Mouse (Mus musculus): ENCODE results near the gene Tcf7l1. TPM values are rescaled to one million over a fixed set of nuclear protein-coding genes. Genes with fewer than 3 reads are reported as not detected.
A peak's percentile ranks its signal among the peaks of the same experiment; 100 is the strongest.

Tcf7l1 gene
- polyA plus RNA-seq, 1 experiment from 2014 or later: 13.6 TPM

GRCm38 (mm10) chr6:72691549-72691948, 97.5 kb downstream of the Tcf7l1 start:
- no peak overlapping the region for H3K4me2 ChIP-seq (ENCODE audit: low read depth, low read length)
- 80% methylated on average over 9 of the region's 9 CpGs for WGBS
- ATAC-seq (replicated peaks; ENCODE audit: extremely low read depth, insufficient read depth, low FRiP score): no peak
- no peak overlapping the region for H3K4me3 ChIP-seq (ENCODE audit: low read length)
- H3K9ac ChIP-seq (ENCODE audit: low read length): no peak overlapping the region
- no peaks in the 10 kb centered on the region for H3K27me3 ChIP-seq (ENCODE audit: control insufficient read depth, insufficient read depth, low read length)
- H3K36me3 ChIP-seq (ENCODE audit: control insufficient read depth, insufficient read depth): no peaks in the 10 kb centered on the region
- no peaks in the 10 kb centered on the region for H3K9me3 ChIP-seq (replicated peaks; ENCODE audit: control insufficient read depth, low read length)
- H3K4me1 ChIP-seq (ENCODE audit: control insufficient read depth, insufficient read depth, low read length): peaks cover 37% of the 10 kb centered on the region
- no peak overlapping the region for H3K27ac ChIP-seq (ENCODE audit: low read length)

GRCm38 (mm10) chr6:72690595-72690994, 98.5 kb downstream of the Tcf7l1 start:
- H3K4me3 ChIP-seq (ENCODE audit: low read length): no peak overlapping the region

GRCm38 (mm10) chr6:72690001-72690400, 99.1 kb downstream of the Tcf7l1 start:
- Histone ChIP-seq H3K9me3 (replicated peaks; ENCODE audit: control insufficient read depth, low read length) (no peaks in the 10 kb centered on the region), H3K9ac (ENCODE audit: low read length) (no peak overlapping the region), H3K4me2 (ENCODE audit: low read depth, low read length) (no peak overlapping the region), H3K36me3 (ENCODE audit: control insufficient read depth, insufficient read depth) (no peaks in the 10 kb centered on the region), H3K4me3 (ENCODE audit: low read length) (no peak overlapping the region), H3K27me3 (ENCODE audit: control insufficient read depth, insufficient read depth, low read length) (no peaks in the 10 kb centered on the region), H3K4me1 (ENCODE audit: control insufficient read depth, insufficient read depth, low read length) (peaks cover 42% of the 10 kb centered on the region), H3K27ac (ENCODE audit: low read length) (peak overlapping the region; percentile 59; the same call in 1 of the 2 replicates)
- WGBS: 68% methylated on average over 8 of the region's 8 CpGs
- ATAC-seq (replicated peaks; ENCODE audit: extremely low read depth, insufficient read depth, low FRiP score): no peak

More at GRCm38 (mm10) chr6:72690595-72690994, 98.5 kb downstream of the Tcf7l1 start:
- H3K9ac ChIP-seq (ENCODE audit: low read length): no peak overlapping the region
- no peaks in the 10 kb centered on the region for H3K9me3 ChIP-seq (replicated peaks; ENCODE audit: control insufficient read depth, low read length)
- no peaks in the 10 kb centered on the region for H3K36me3 ChIP-seq (ENCODE audit: control insufficient read depth, insufficient read depth)
- H3K4me2 ChIP-seq (ENCODE audit: low read depth, low read length): no peak overlapping the region
- 56% methylated on average over 10 of the region's 10 CpGs for WGBS
- no peak for ATAC-seq (replicated peaks; ENCODE audit: extremely low read depth, insufficient read depth, low FRiP score)
- no peaks in the 10 kb centered on the region for H3K27me3 ChIP-seq (ENCODE audit: control insufficient read depth, insufficient read depth, low read length)
- no peak overlapping the region; the same call in 1 of the 2 replicates for H3K27ac ChIP-seq (ENCODE audit: low read length)
- peaks cover 40% of the 10 kb centered on the region for H3K4me1 ChIP-seq (ENCODE audit: control insufficient read depth, insufficient read depth, low read length)

DNA sequence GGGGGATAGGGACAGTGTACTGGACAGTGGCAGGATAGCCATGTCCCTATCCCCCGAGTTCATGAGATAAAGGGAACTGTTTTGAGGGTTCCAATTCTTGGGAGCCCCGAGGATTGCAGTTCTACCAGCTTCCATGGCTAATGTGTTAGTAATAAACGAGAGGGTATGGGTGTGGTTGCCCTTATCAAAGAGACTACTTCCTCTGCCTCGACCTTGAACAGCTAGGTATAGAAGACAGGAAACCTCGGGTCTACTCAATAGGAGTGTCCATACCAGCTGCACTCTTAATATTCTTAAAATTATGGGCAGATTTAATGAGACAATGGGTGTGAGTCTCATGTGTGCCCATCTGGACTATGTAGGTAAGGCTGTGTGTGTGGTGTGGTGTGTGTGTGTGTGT, 100.0 kb downstream of the Tcf7l1 start:
- Histone ChIP-seq H3K27me3 (ENCODE audit: control insufficient read depth, insufficient read depth, low read length) (no peaks in the 10 kb centered on the region), H3K4me2 (ENCODE audit: low read depth, low read length) (no peak overlapping the region), H3K36me3 (ENCODE audit: control insufficient read depth, insufficient read depth) (no peaks in the 10 kb centered on the region), H3K27ac (ENCODE audit: low read length) (no peak overlapping the region), H3K4me1 (ENCODE audit: control insufficient read depth, insufficient read depth, low read length) (peaks cover 39% of the 10 kb centered on the region), H3K9me3 (replicated peaks; ENCODE audit: control insufficient read depth, low read length) (no peaks in the 10 kb centered on the region), H3K4me3 (ENCODE audit: low read length) (no peak overlapping the region), H3K9ac (ENCODE audit: low read length) (no peak overlapping the region)
- no peak for ATAC-seq (replicated peaks; ENCODE audit: extremely low read depth, insufficient read depth, low FRiP score)
- WGBS: 56% methylated on average over 5 of the region's 5 CpGs

GRCm38 (mm10) chr6:72685165-72685564, 103.9 kb downstream of the Tcf7l1 start:
- Histone ChIP-seq H3K9me3 (replicated peaks; ENCODE audit: control insufficient read depth, low read length) (no peaks in the 10 kb centered on the region), H3K36me3 (ENCODE audit: control insufficient read depth, insufficient read depth) (no peaks in the 10 kb centered on the region), H3K27me3 (ENCODE audit: control insufficient read depth, insufficient read depth, low read length) (no peaks in the 10 kb centered on the region), H3K4me3 (ENCODE audit: low read length) (no peak overlapping the region), H3K9ac (ENCODE audit: low read length) (peak overlapping the region; percentile 12; the same call in 1 of the 2 replicates), H3K27ac (ENCODE audit: low read length) (peak overlapping the region; percentile 72), H3K4me2 (ENCODE audit: low read depth, low read length) (peak overlapping the region; percentile 31; the same call in 1 of the 2 replicates), H3K4me1 (ENCODE audit: control insufficient read depth, insufficient read depth, low read length) (peaks cover 37% of the 10 kb centered on the region)
- peak; percentile 67 for ATAC-seq (replicated peaks; ENCODE audit: extremely low read depth, insufficient read depth, low FRiP score)
- 28% methylated on average over 9 of the region's 9 CpGs for WGBS

GRCm38 (mm10) chr6:72684260-72684805, 104.7 kb downstream of the Tcf7l1 start:
- H3K27ac ChIP-seq (ENCODE audit: low read length): peak overlapping the region; percentile 72
- H3K27me3 ChIP-seq (ENCODE audit: control insufficient read depth, insufficient read depth, low read length): no peaks in the 10 kb centered on the region
- no peaks in the 10 kb centered on the region for H3K9me3 ChIP-seq (replicated peaks; ENCODE audit: control insufficient read depth, low read length)
- no peaks in the 10 kb centered on the region for H3K36me3 ChIP-seq (ENCODE audit: control insufficient read depth, insufficient read depth)
- 51% methylated on average over 4 of the region's 4 CpGs for WGBS
- H3K4me2 ChIP-seq (ENCODE audit: low read depth, low read length): no peak overlapping the region
- H3K4me1 ChIP-seq (ENCODE audit: control insufficient read depth, insufficient read depth, low read length): peaks cover 34% of the 10 kb centered on the region
- H3K9ac ChIP-seq (ENCODE audit: low read length): no peak overlapping the region; the same call in 1 of the 2 replicates
- no peak overlapping the region for H3K4me3 ChIP-seq (ENCODE audit: low read length)
- no peak for ATAC-seq (replicated peaks; ENCODE audit: extremely low read depth, insufficient read depth, low FRiP score)

DNA sequence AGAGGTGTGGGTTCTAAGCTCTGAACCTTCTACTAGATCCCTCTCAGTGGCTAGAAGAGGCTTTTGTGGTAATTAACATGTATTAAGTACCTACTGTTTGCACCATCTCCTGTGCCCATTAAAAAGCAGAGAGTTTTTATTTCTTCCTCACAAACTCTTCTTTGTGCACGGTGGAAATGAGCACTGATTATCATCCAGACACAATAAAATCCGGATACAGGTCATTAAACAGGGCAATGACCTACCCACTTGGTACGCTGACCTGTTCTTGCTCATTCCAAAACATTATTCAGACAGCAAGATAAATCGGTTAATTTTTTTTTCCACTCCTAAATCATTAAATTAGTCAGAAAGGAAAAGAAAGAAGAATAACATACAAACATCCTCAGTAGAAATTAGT, 106.8 kb downstream of the Tcf7l1 start:
- Histone ChIP-seq H3K27ac (ENCODE audit: low read length) (no peak overlapping the region), H3K4me3 (ENCODE audit: low read length) (no peak overlapping the region), H3K9me3 (replicated peaks; ENCODE audit: control insufficient read depth, low read length) (no peaks in the 10 kb centered on the region), H3K4me1 (ENCODE audit: control insufficient read depth, insufficient read depth, low read length) (peaks cover 46% of the 10 kb centered on the region), H3K36me3 (ENCODE audit: control insufficient read depth, insufficient read depth) (no peaks in the 10 kb centered on the region), H3K27me3 (ENCODE audit: control insufficient read depth, insufficient read depth, low read length) (no peaks in the 10 kb centered on the region), H3K9ac (ENCODE audit: low read length) (no peak overlapping the region), H3K4me2 (ENCODE audit: low read depth, low read length) (no peak overlapping the region)
- ATAC-seq (replicated peaks; ENCODE audit: extremely low read depth, insufficient read depth, low FRiP score): no peak
- 73% methylated on average over 4 of the region's 4 CpGs for WGBS

GRCm38 (mm10) chr6:72680936-72681335, 108.1 kb downstream of the Tcf7l1 start:
- Histone ChIP-seq H3K4me1 (ENCODE audit: control insufficient read depth, insufficient read depth, low read length) (peaks cover 48% of the 10 kb centered on the region), H3K4me3 (ENCODE audit: low read length) (no peak overlapping the region), H3K27ac (ENCODE audit: low read length) (peak overlapping the region; percentile 48; the same call in 1 of the 2 replicates), H3K27me3 (ENCODE audit: control insufficient read depth, insufficient read depth, low read length) (no peaks in the 10 kb centered on the region), H3K9me3 (replicated peaks; ENCODE audit: control insufficient read depth, low read length) (no peaks in the 10 kb centered on the region), H3K36me3 (ENCODE audit: control insufficient read depth, insufficient read depth) (no peaks in the 10 kb centered on the region), H3K9ac (ENCODE audit: low read length) (no peak overlapping the region), H3K4me2 (ENCODE audit: low read depth, low read length) (no peak overlapping the region)
- no peak for ATAC-seq (replicated peaks; ENCODE audit: extremely low read depth, insufficient read depth, low FRiP score)
- WGBS: 62% methylated on average over 9 of the region's 9 CpGs

- Histone ChIP-seq H3K27ac (ENCODE audit: low read length) (no peak overlapping the region), H3K36me3 (ENCODE audit: control insufficient read depth, insufficient read depth) (no peaks in the 10 kb centered on the region), H3K4me2 (ENCODE audit: low read depth, low read length) (no peak overlapping the region), H3K27me3 (ENCODE audit: control insufficient read depth, insufficient read depth, low read length) (no peaks in the 10 kb centered on the region), H3K4me3 (ENCODE audit: low read length) (no peak overlapping the region), H3K9me3 (replicated peaks; ENCODE audit: control insufficient read depth, low read length) (no peaks in the 10 kb centered on the region), H3K9ac (ENCODE audit: low read length) (no peak overlapping the region), H3K4me1 (ENCODE audit: control insufficient read depth, insufficient read depth, low read length) (peaks cover 31% of the 10 kb centered on the region)
- ATAC-seq (replicated peaks; ENCODE audit: extremely low read depth, insufficient read depth, low FRiP score): no peak
- 54% methylated on average over 9 of the region's 9 CpGs for WGBS
These were observed 110.4 kb downstream of the Tcf7l1 start for GRCm38 (mm10) chr6:72678631-72679030.
